Mouse (Mus musculus) cerebellum, adult 2 months (tissue): ENCODE results near the gene Cntrob.

Experiments
- CTCF ChIP-seq: fragments of 200-500 bp; IDR thresholded peaks from 2 replicates; pipeline ENCODE4 v1.5.1; 2011; ENCODE audit warnings: low read depth, mild to moderate bottlenecking, control low read depth, low read length, moderate library complexity, borderline replicate concordance; ENCODE audit not compliant: insufficient read depth
- POLR2A ChIP-seq: fragments of 200-500 bp; IDR thresholded peaks from 2 replicates; pipeline ENCODE4 v1.6.1; 2011; ENCODE audit warnings: low read length, control low read depth, borderline replicate concordance; ENCODE audit not compliant: insufficient read depth

DNA sequence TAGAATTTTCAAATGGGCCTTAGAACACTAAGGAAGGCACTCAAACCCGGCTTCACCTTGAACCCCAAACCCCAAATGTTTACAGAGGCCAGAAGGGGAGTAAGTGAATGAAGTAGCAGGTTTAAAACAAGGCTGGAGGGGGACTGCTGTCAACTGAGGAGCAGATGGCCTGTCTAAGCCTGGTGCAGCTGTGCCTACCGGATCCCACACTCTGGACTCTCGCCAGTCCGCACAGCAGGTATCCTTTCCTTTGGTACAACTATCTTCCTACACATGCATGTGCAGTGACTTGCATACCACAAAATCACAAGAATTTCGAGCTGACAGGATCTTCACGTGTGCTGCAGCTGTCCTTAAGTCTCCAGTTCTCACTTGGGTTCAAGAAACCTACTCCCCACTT lies 1.6 kb downstream of the Cntrob start:
- TF ChIP-seq POLR2A (no peak), CTCF (no peak)
